Mouse (Mus musculus) myocyte (in vitro differentiated cells): ENCODE measurements around the gene Nap1l5. TPM values are rescaled to one million over a fixed set of nuclear protein-coding genes. Genes with fewer than 3 reads are reported as not detected.

Source experiments
- H3K27me3 ChIP-seq: one replicate; pipeline ENCODE4 v1.6.1; 2011; ENCODE audit not compliant: control insufficient read depth, insufficient read depth, insufficient read length
- H3K36me3 ChIP-seq: one replicate; pipeline ENCODE4 v1.6.1; 2011; ENCODE audit not compliant: control insufficient read depth, insufficient read depth
- H3K4me2 ChIP-seq: one replicate; pipeline ENCODE4 v1.6.1; 2011; ENCODE audit warnings: low read depth, control low read depth
- H3K4me3 ChIP-seq: one replicate; pipeline ENCODE4 v1.5.1; 2011; ENCODE audit warnings: mild to moderate bottlenecking, control low read depth, moderate library complexity
- H3K79me2 ChIP-seq: one replicate; pipeline ENCODE4 v1.6.1; 2011; ENCODE audit not compliant: control insufficient read depth, insufficient read depth
- H3ac ChIP-seq: one replicate; pipeline ENCODE4 v1.6.1; 2011; ENCODE audit not compliant: control insufficient read depth, insufficient read length
- CEBPB ChIP-seq: IDR thresholded peaks from 2 replicates; pipeline ENCODE4 v1.6.1; 2011; ENCODE audit warnings: mild to moderate bottlenecking, moderate library complexity; ENCODE audit not compliant: poor library complexity, insufficient read depth, severe bottlenecking
- E2F4 ChIP-seq: IDR thresholded peaks from one replicate; pipeline ENCODE4 v1.6.1; 2011; ENCODE audit warnings: mild to moderate bottlenecking, control low read depth, moderate library complexity; ENCODE audit not compliant: insufficient read depth
- MAX ChIP-seq: IDR thresholded peaks from one replicate; pipeline ENCODE4 v1.6.1; 2011; ENCODE audit warnings: low read depth, mild to moderate bottlenecking, control low read depth
- MYOD1 ChIP-seq, 3 experiments: IDR thresholded peaks; one replicate each; pipeline ENCODE4 v1.6.1; 2011; ENCODE audit warnings: control low read depth in 2 of 3, low read depth in 2 of 3, mild to moderate bottlenecking in 2 of 3, moderate library complexity in 1 of 3; ENCODE audit not compliant: insufficient read length in 2 of 3, control insufficient read depth in 1 of 3
- MYOG ChIP-seq, 3 experiments: IDR thresholded peaks; one replicate each; pipeline ENCODE4 v1.6.1; 2011; ENCODE audit warnings: control low read depth in 2 of 3, low read depth in 2 of 3, mild to moderate bottlenecking in 2 of 3; ENCODE audit not compliant: insufficient read length in 2 of 3, control insufficient read depth in 1 of 3, insufficient read depth in 1 of 3
- POLR2A ChIP-seq: IDR thresholded peaks from one replicate; pipeline ENCODE4 v1.6.1; 2011; ENCODE audit warnings: low read depth, mild to moderate bottlenecking, control low read depth, moderate library complexity; ENCODE audit not compliant: insufficient read length
- POLR2AphosphoS2 ChIP-seq: IDR thresholded peaks from one replicate; pipeline ENCODE4 v1.6.1; 2011; ENCODE audit warnings: low read depth, control low read depth; ENCODE audit not compliant: insufficient read length
- REST ChIP-seq: IDR thresholded peaks from one replicate; pipeline ENCODE4 v1.6.1; 2011; ENCODE audit warnings: mild to moderate bottlenecking, control low read depth, moderate library complexity; ENCODE audit not compliant: insufficient read depth, insufficient read length
- SRF ChIP-seq: IDR thresholded peaks from one replicate; pipeline ENCODE4 v1.6.1; 2011; ENCODE audit warnings: low read depth; ENCODE audit not compliant: control insufficient read depth, insufficient read length
- TCF12 ChIP-seq: IDR thresholded peaks from one replicate; pipeline ENCODE4 v1.6.1; 2011; ENCODE audit warnings: mild to moderate bottlenecking, control low read depth; ENCODE audit not compliant: poor library complexity, insufficient read depth, severe bottlenecking
- TCF3 ChIP-seq: IDR thresholded peaks from one replicate; pipeline ENCODE4 v1.6.1; 2011; ENCODE audit warnings: low read depth, control low read depth; ENCODE audit not compliant: insufficient read length
- USF1 ChIP-seq: IDR thresholded peaks from one replicate; pipeline ENCODE4 v1.6.1; 2011; ENCODE audit warnings: low read depth, mild to moderate bottlenecking, control low read depth, moderate library complexity
- polyA plus RNA-seq: library from polyadenylated mRNA; unstranded; fragments of >200 nt; fragmentation: generic; extraction: Trizol; gene quantifications from one replicate; pipeline ENCODE4 v1.2.1, GENCODE M21; 2012; ENCODE audit warnings: missing spikeins

Gene Nap1l5
- polyA plus RNA-seq, 1 experiment: 0.11 TPM

DNA sequence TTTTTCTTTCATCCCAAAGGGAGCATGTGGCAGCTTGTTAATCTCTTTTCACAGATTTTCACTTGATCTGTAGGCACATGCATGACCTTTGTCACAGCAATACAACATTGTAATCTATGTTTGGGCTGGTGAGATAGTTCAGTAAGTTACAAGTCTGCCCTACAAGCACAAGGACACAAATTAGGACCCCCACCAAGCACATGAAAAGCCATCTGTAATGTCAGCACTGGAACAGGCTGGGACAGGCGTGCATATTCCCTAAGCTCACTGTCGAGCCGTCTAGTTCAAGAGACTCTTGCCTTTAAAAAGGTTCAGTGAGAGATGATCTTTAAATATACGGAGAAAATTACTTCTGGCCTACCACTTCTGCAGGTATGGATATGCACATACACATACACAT lies 47.4 kb downstream of the Nap1l5 start:
- no peaks in the 10 kb centered on the region for H3K36me3 ChIP-seq
- no peaks in the 10 kb centered on the region for H3K79me2 ChIP-seq

DNA sequence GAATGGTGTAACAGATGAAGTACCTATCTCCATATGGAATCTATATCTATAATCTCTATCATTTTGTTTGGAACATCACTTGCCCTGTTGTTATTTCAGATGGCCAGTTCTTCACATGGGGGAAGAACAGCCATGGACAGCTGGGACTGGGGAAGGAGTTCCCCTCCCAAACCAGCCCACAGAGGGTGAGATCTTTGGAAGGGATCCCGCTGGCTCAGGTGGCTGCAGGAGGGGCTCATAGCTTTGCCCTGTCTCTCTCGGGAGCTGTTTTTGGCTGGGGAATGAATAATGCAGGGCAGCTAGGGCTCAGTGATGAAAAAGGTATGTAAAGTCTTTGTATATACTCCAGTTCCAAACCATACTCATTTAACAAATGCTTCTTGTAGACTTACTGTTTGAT lies 50.4 kb downstream of the Nap1l5 start:
- Histone ChIP-seq H3ac (no peak overlapping the region), H3K36me3 (no peaks in the 10 kb centered on the region), H3K4me3 (no peak overlapping the region), H3K4me2 (no peak overlapping the region), H3K79me2 (no peaks in the 10 kb centered on the region), H3K27me3 (no peaks in the 10 kb centered on the region)
- TF ChIP-seq SRF: no peak
- TF ChIP-seq CEBPB: no peak
- no peak for TF ChIP-seq MAX
- peak in 1 of 3 experiments; percentile 8 for TF ChIP-seq MYOD1 (IDR thresholded peaks at IDR 0.05; ENCODE audit: control insufficient read depth in 1 of 3, insufficient read length in 2 of 3, low read depth in 2 of 3)

More for the DNA sequence above, 47.4 kb downstream of the Nap1l5 start:
- H3K4me3 ChIP-seq: no peak overlapping the region
- no peak overlapping the region for H3K4me2 ChIP-seq
- no peak overlapping the region for H3ac ChIP-seq
- TF ChIP-seq MYOG (IDR thresholded peaks at IDR 0.05; ENCODE audit: control insufficient read depth in 1 of 3, insufficient read depth in 1 of 3, insufficient read length in 2 of 3, low read depth in 2 of 3) (no peak), CEBPB (no peak), MAX (no peak), USF1 (no peak), POLR2AphosphoS2 (no peak), TCF3 (no peak), POLR2A (no peak), E2F4 (no peak), TCF12 (no peak), SRF (no peak), REST (no peak), MYOD1 (IDR thresholded peaks at IDR 0.05; ENCODE audit: control insufficient read depth in 1 of 3, insufficient read length in 2 of 3, low read depth in 2 of 3) (no peak)
- H3K27me3 ChIP-seq: no peaks in the 10 kb centered on the region

DNA sequence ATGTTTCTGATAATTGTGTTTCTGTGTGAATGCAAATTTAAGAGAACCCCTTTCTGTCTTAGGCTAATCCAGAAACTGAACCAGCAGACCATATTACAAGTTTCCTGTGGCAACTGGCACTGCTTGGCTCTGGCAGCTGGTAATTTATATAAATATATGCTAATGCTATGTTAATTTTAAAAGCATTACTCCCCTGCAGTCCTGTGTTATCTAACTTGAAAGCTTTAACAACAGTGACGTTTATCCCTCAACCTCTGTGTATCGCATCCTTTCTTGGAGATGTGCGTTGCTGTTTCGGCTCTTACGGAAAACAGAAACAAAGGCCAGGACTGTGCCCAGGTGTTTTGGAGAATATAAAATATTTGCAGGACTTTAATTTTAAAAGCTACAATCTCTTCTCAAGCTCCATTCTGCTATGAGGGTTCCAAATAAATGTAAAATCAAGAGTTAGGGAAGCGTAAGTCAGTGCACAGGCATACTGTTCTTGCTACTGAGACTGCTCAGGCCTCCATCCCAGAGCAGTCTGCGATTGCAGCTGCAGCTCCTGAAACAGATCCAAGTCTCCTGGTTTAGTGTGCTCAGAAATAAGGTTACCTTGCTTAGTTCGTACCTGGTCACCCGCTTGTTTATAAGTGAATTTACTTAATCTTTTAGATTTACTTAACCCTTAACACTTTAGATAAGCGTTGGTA lies 51.1 kb downstream of the Nap1l5 start:
- no peaks in the 10 kb centered on the region for H3K79me2 ChIP-seq
- TF ChIP-seq SRF: no peak
- TF ChIP-seq REST: no peak
- no peak for TF ChIP-seq MAX
- TF ChIP-seq TCF3: no peak
- no peak for TF ChIP-seq TCF12
- TF ChIP-seq USF1: no peak
- no peak for TF ChIP-seq CEBPB
- no peak for TF ChIP-seq E2F4
- TF ChIP-seq MYOG (IDR thresholded peaks at IDR 0.05; ENCODE audit: control insufficient read depth in 1 of 3, insufficient read depth in 1 of 3, insufficient read length in 2 of 3, low read depth in 2 of 3): no peak
- TF ChIP-seq MYOD1 (IDR thresholded peaks at IDR 0.05; ENCODE audit: control insufficient read depth in 1 of 3, insufficient read length in 2 of 3, low read depth in 2 of 3): no peak
- no peak for TF ChIP-seq POLR2A
- TF ChIP-seq POLR2AphosphoS2: no peak
- no peaks in the 10 kb centered on the region for H3K27me3 ChIP-seq
- H3K36me3 ChIP-seq: no peaks in the 10 kb centered on the region
- H3ac ChIP-seq: no peak overlapping the region
- no peak overlapping the region for H3K4me2 ChIP-seq
- H3K4me3 ChIP-seq: no peak overlapping the region

Other genes with a start within 250 kb of the Nap1l5 start
- 4.5 TPM for gene Herc3, start 75.6 kb downstream of the Nap1l5 start, polyA plus RNA-seq
- gene Fam13a, start 117.5 kb upstream of the Nap1l5 start, polyA plus RNA-seq: 0.43 TPM